Mouse (Mus musculus) ES-E14 (cell line): ENCODE results near the gene Tcf12. TPM values are rescaled to one million over a fixed set of nuclear protein-coding genes. Genes with fewer than 3 reads are reported as not detected.

Experiments
- DNase-seq: peaks from one replicate; pipeline ENCODE4 v3.0.0-alpha.2; 2013; ENCODE audit warnings: low read depth, low spot score
- H3K27ac ChIP-seq: 2 replicates; pipeline ENCODE4 v1.5.1; 2012; ENCODE audit warnings: low read depth, mild to moderate bottlenecking, low read length, moderate library complexity, mixed read lengths; ENCODE audit not compliant: poor library complexity, insufficient read depth, severe bottlenecking
- H3K36me3 ChIP-seq: 2 replicates; pipeline ENCODE4 v1.6.1; 2012; ENCODE audit warnings: mild to moderate bottlenecking, low read length, moderate library complexity, mixed read lengths; ENCODE audit not compliant: control insufficient read depth, poor library complexity, insufficient read depth, severe bottlenecking
- H3K4me1 ChIP-seq, 2 experiments: fragments of 150-350 bp in 1 of 2; sonication (generic) in 1 of 2; 2 replicates each; pipeline ENCODE4 v1.6.1; 2012; ENCODE audit warnings: low read length in 2 of 2, mild to moderate bottlenecking in 1 of 2, mixed read lengths in 1 of 2; ENCODE audit not compliant: control insufficient read depth in 2 of 2, insufficient read depth in 2 of 2, poor library complexity in 1 of 2
- H3K4me3 ChIP-seq, 2 experiments: fragments of 150-350 bp in 1 of 2; sonication (generic) in 1 of 2; 2 replicates each; pipeline ENCODE4 v1.5.1; 2012; ENCODE audit warnings: low read length in 2 of 2, low read depth in 1 of 2, mild to moderate bottlenecking in 1 of 2, mixed read lengths in 1 of 2; ENCODE audit not compliant: insufficient read depth in 1 of 2, poor library complexity in 1 of 2, severe bottlenecking in 1 of 2
- H3K9ac ChIP-seq: 2 replicates; pipeline ENCODE4 v1.6.1; 2012; ENCODE audit warnings: low read depth, mild to moderate bottlenecking, low read length, mixed read lengths; ENCODE audit not compliant: poor library complexity, insufficient read depth, severe bottlenecking
- H3K9me3 ChIP-seq: fragments of 150-350 bp; sonication (generic); 2 replicates; pipeline ENCODE4 v1.6.1; 2012; ENCODE audit warnings: low read depth, mild to moderate bottlenecking, low read length; ENCODE audit not compliant: control insufficient read depth, insufficient read depth
- CHD2 ChIP-seq: IDR thresholded peaks from 2 replicates; pipeline ENCODE4 v1.6.1; 2014; ENCODE audit warnings: mild to moderate bottlenecking, low read depth, low read length, inconsistent platforms
- HCFC1 ChIP-seq: IDR thresholded peaks from 2 replicates; pipeline ENCODE4 v1.6.1; 2012; ENCODE audit warnings: low read length, inconsistent platforms, borderline replicate concordance; ENCODE audit not compliant: insufficient read depth
- MAFK ChIP-seq: IDR thresholded peaks from 2 replicates; pipeline ENCODE4 v1.6.1; 2014; ENCODE audit warnings: mild to moderate bottlenecking, low read depth, low read length, inconsistent platforms; ENCODE audit not compliant: insufficient read depth
- ZC3H11A ChIP-seq: IDR thresholded peaks from 2 replicates; pipeline ENCODE4 v1.6.1; 2012; ENCODE audit warnings: low read depth, mild to moderate bottlenecking, inconsistent platforms, low read length, borderline replicate concordance
- ZNF384 ChIP-seq: IDR thresholded peaks from 2 replicates; pipeline ENCODE4 v1.6.1; 2012; ENCODE audit warnings: low read depth, low read length, inconsistent platforms
- in situ Hi-C, 2 experiments: fragments of 600-800 bp; cut with MboI; formaldehyde crosslinking; loops; one replicate each; pipeline ENCODE4 v1.15.1; 2025; ENCODE audit warnings: low sequenced_read_pairs in 2 of 2, inconsistent platforms in 1 of 2; ENCODE audit not compliant: unreplicated experiment in 2 of 2
- total RNA-seq: library from RNA; depleted of rRNA; stranded (reverse); fragments of 300-350 nt; gene quantifications from 2 replicates; pipeline ENCODE4 v1.2.3, GENCODE M21; 2012

The Tcf12 gene
- total RNA-seq, 1 experiment: 17.3 TPM

DNA sequence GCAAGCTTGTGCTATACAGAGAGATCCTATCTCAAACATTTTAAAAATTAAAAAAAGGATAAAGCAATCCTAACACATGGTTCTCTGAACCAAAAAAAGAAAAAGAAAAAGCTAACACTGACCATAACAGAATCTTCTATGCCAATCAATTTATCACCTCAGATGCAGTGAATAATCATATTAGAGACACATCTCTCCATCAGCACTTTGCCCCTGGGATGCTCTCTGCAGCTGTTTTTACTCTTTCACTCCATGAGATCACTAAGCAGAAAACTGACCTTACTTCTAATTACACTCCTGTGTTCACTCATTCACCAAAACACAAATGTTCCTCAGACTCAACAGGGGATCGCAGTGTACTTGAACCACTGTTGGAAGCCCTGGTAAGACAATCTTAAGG lies 128.8 kb downstream of the Tcf12 start:
- no peak for DNase-seq
- Histone ChIP-seq H3K4me3 (no peak overlapping the region), H3K27ac (no peak overlapping the region), H3K4me1 (no peaks in the 10 kb centered on the region), H3K9me3 (no peaks in the 10 kb centered on the region), H3K36me3 (no peaks in the 10 kb centered on the region), H3K9ac (no peak overlapping the region)
- in situ Hi-C loops: no loop called here
- TF ChIP-seq HCFC1 (no peak), MAFK (no peak), ZC3H11A (no peak), ZNF384 (no peak), CHD2 (no peak)

DNA sequence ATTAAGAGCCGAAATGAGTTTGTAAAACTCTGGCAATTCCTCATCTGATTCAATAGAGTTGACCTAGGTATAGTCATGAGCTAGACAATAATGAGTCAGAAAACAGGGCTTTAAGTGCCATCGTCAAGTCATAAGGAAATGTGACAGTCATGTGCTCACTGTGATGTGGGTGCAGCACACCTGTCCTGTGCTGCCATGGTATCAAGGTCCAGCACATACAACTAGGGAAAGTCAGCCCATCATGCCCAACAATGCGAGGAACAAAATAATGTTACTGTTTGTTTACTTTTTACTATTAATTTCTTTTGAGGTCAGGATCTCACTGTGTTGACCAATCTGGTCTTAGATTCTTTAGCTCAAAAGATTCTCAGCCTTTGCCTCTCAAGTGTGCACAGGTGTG lies 130.6 kb downstream of the Tcf12 start:
- no peak for TF ChIP-seq HCFC1
- no peak for TF ChIP-seq MAFK
- TF ChIP-seq CHD2: no peak
- TF ChIP-seq ZC3H11A: no peak
- TF ChIP-seq ZNF384: no peak
- H3K4me1 ChIP-seq: no peaks in the 10 kb centered on the region
- no peak for DNase-seq
- no peak overlapping the region for H3K9ac ChIP-seq
- H3K9me3 ChIP-seq: no peaks in the 10 kb centered on the region
- H3K36me3 ChIP-seq: no peaks in the 10 kb centered on the region
- no peak overlapping the region for H3K27ac ChIP-seq
- H3K4me3 ChIP-seq: no peak overlapping the region
- in situ Hi-C loops: no loop called here

DNA sequence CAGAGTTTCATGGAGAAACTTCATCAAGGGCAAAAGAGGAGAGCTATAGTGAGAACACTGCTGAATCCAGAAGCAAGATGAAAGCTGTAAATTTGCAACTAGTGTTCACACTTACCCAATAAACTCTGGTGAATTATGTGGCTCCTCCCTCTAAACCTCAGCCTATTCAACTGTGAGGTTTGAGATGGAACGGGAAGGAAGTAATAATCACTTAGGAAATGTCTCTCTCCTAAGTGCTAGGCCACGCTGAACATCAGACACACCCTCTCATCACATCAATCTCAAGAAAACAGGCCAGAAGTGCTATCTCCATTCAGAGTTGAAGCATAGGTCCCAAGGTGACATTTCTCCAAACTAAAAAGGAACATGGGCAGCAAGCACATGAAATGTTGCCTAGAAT lies 131.1 kb downstream of the Tcf12 start:
- no peak overlapping the region for H3K9ac ChIP-seq
- H3K36me3 ChIP-seq: no peaks in the 10 kb centered on the region
- DNase-seq: no peak
- in situ Hi-C loops: no loop called here
- H3K27ac ChIP-seq: no peak overlapping the region
- H3K9me3 ChIP-seq: no peaks in the 10 kb centered on the region
- TF ChIP-seq ZC3H11A: no peak
- TF ChIP-seq MAFK: no peak
- no peak for TF ChIP-seq ZNF384
- TF ChIP-seq CHD2: no peak
- no peak for TF ChIP-seq HCFC1
- H3K4me1 ChIP-seq: no peaks in the 10 kb centered on the region
- H3K4me3 ChIP-seq: no peak overlapping the region

DNA sequence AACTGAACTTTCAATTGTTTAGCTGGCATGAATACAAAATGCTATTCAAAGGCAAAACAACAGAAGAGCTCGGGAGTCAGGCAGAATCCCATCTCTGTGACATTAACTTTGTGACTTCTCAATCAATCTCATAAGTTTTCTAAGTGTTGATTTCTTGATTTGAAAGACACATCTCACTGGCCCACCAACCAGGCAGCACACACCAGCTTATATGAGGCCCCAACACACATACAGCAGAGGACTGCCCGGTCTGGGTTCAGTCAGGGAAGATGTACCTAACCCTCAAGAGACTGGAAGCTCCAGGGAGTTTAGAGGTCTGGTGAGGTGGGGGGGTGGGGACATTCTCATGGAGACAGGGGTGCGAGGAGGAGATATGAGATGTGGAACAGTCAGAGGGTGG lies 132.8 kb downstream of the Tcf12 start:
- Histone ChIP-seq H3K4me3 (no peak overlapping the region), H3K27ac (no peak overlapping the region), H3K9ac (no peak overlapping the region), H3K36me3 (no peaks in the 10 kb centered on the region), H3K9me3 (no peaks in the 10 kb centered on the region), H3K4me1 (no peaks in the 10 kb centered on the region)
- TF ChIP-seq CHD2 (no peak), ZNF384 (no peak), MAFK (no peak)
- in situ Hi-C loops: no loop called here
- no peak for DNase-seq

DNA sequence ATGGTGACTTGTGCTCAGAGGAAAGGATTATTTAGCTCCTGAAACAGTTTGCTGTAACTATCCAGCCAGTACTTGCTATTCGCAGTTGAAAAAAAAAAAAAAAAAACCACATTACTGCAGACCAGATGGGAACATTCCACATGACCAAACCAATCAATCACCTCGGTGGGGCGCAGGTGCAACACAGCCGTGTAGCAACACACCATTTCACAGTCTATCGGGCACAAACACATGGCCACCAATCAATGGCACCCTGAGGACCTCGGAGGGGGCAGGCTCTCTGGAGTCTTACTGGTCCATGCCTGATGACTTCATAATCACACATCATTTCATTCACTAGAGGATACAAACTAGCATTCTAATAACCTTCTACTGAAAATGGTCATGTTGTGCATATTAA lies 135.6 kb downstream of the Tcf12 start:
- H3K9me3 ChIP-seq: no peaks in the 10 kb centered on the region
- no peak overlapping the region for H3K9ac ChIP-seq
- in situ Hi-C loops: no loop called here
- H3K36me3 ChIP-seq: no peaks in the 10 kb centered on the region
- peak; percentile 80 for TF ChIP-seq ZNF384
- TF ChIP-seq CHD2: no peak
- TF ChIP-seq MAFK: no peak
- no peak for TF ChIP-seq ZC3H11A
- no peak for TF ChIP-seq HCFC1
- no peaks in the 10 kb centered on the region for H3K4me1 ChIP-seq
- no peak for DNase-seq
- H3K27ac ChIP-seq: no peak overlapping the region
- H3K4me3 ChIP-seq: no peak overlapping the region
